Mouse (Mus musculus): ENCODE results near the gene Dcaf4.

Dcaf4 gene

DNA sequence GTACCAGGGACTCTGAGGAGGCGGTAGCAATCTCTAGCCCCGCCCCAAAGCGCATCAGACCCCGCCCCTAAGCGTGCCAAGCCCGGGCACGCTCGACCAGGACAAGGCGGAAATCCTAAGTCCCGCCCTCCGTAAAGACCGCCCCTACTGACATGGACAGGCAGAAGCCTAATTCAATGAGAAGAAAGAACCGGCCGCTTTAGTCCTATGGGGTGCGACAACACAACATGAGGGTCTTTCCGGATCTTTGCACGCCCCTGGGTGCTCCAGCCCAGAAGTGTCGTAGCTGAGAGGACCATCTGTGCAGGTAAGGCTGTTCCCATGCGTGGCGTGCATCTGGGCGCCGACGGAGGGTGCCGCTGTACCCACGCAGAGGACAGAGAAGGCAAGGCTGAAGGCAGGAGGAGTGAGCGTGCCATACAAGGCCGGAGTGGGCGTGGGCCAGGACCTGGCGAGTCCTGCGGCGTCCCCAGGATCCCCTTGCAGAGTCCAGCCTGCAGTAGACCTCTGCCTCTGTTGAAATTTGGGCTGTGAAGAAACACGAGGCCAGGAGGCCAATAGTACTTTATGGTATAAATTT is at the start of gene Dcaf4:
Gene Dcaf4 (plus strand): TSS at position 156 of the 580 bp plus-strand sequence.
- peak; percentile 97 for DNase-seq (ENCODE audit: low spot score)

DNA sequence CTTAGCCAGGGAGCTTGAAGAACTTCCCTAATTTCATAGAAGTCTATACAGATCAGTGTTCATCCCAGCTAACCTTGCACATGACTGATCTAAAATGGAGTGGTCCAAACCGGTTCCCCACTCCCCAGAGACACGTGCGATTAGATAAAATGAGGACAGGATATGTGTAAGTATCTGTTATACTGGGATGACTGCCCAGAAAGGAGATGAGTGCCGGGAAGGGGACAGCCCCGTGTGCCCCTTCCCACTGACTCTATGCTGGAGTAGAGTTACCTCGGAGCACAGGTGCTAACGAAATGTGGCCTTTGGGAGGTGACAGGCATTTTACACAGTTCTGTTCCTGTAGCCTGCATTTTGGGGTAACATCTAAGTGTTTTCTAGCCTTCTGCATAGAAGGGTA is 48.5 kb upstream of the Dcaf4 start:
- no peak for DNase-seq (ENCODE audit: low spot score)

DNA sequence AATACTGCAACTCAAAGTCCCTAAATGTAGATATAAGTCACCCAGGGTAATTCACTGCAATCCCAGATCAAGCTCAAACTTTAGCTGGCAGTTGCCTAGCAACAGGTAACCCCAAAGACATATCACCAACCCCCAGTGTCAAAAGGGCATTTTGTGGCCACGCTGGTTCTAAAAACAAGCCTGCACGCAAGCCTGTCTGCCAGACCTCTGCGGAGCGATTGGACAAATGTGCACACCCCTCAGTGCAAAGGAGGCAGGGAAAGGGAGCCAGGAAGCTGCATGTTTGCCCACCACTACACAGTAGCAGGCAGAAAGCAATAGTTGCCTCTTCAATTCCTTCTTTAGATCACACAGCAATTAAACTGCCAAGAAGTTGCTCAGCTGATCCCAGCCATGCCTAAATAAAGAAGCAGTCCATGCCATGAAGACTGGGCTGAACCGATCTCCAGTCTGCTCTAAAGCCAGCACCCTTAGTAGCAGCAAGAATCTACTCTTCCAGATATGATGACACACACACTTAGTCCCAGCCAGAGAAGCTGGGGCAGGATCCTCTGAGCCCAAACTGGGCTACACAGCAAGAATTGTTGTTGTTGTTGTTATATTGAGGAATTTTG is 46.2 kb upstream of the Dcaf4 start:
- no peak for DNase-seq (ENCODE audit: low spot score)

- no peak for DNase-seq (ENCODE audit: low spot score)
Measured at GRCm38 (mm10) chr12:83475419-83475818, 44.8 kb upstream of the Dcaf4 start.

GRCm38 (mm10) chr12:83476277-83476676 is 44.0 kb upstream of the Dcaf4 start:
- DNase-seq (ENCODE audit: low spot score) = no peak

DNA sequence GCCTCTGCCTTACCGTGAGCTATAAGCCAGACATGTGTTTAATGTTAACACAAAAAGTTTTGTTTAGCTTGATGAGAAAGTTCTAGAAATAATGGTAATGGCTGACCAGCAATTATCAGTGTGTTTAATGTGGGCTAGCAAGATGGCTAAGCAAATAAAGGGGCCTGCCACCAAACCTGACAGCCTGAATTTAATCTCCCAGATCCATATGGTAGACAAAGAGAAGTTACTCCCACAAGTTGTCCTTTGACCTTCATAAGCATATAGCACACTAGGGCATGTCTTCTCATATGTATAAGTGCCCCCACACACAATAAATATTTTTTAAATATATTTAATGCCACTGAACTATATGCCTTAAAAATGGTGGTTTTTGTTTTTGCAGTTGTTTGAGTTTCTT is 41.1 kb upstream of the Dcaf4 start:
- no peak for DNase-seq (ENCODE audit: low spot score)

DNA sequence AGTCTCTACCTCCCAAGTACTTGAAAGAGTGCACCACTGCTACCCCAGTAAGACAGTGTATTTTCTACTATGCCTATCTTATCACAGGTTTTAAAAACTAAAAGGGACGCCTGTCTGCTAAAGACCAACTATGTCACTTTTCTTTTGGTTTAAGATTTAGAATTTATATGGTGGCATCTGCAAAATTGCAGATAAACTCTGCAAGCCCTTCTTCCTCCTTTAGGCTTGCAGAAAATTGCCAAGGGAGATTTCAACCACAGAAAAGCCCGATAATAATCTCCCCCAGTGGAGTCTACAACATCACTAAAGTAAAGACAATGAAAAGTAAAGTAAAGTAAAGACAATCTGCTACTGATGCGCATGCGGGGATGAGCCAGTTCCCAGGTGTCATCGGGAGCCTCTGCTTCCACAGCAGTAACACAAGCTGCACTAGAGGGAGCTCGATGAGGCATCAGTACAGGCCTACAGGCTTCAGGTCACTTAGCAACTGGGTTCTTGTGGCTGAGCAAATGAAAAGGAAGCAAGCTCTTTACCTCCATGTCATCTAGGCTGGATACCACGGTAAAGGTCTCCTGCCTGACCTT is 40.4 kb upstream of the Dcaf4 start:
- no peak for DNase-seq (ENCODE audit: low spot score)

- no peak for DNase-seq (ENCODE audit: low spot score)
Measured at GRCm38 (mm10) chr12:83481439-83481838, 38.8 kb upstream of the Dcaf4 start.

DNA sequence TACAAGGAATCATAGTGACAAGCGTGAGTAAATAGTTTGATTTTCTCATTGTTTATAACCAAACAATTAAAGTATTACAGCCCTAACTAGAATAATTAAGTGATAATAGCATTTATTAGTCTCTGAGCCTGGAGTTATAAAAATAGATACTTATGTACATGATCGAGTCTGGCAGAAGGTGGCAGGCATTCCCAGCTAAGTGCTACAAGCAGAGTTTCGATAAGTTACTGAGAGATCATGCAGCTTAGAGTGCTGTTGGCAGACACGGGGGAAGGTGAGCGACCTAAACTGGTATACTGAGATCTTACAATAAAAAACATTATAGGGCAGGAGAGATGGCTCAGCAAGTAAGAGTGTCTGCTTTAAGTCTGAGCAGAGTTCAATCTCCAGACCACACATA is 36.6 kb upstream of the Dcaf4 start:
- no peak for DNase-seq (ENCODE audit: low spot score)

DNA sequence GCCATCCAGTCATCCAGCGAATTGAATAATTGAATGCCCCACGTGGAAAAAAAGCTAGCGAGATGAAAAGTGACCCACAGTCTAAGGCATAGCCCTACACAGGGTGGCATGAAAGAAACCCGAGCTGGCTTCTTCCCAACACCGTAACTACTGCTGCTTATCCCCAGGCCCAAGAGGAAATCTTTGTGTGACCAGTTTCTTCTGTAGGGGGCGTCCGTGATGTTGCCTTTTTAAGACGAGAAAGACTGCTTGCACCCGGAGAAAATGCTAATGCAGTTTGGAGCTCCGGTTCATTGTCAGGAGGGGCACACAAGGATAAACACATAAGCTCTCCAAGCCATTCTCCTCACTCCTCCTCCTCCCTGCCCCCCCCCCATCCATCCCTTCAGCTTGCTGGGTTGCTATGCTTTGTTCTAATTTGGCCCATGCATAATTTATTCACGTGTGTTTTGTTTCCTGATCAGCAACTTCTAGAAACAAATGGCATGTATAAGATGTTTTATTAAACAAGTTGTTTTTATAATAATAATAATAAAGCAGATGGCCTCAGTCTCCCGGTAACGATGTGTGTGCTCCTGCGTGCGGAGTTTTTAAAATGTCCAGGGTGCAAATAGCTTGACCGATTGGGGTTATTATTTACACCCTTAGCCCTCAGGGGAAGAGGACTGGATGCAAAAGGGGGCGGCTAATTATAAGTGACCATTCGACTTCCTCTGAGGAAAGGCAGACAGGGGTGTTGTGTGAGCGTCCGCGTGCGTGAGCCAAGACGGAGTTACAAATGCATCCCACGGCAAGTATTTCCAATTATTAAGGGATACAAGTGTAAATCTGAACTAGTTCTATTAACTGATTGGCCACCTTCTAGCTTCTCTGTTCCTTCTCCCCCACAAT is 35.2 kb upstream of the Dcaf4 start:
- DNase-seq (ENCODE audit: low spot score) = no peak

- DNase-seq (ENCODE audit: low spot score) = peak; percentile 12
Measured at GRCm38 (mm10) chr12:83485911-83486670, 34.2 kb upstream of the Dcaf4 start.

DNA sequence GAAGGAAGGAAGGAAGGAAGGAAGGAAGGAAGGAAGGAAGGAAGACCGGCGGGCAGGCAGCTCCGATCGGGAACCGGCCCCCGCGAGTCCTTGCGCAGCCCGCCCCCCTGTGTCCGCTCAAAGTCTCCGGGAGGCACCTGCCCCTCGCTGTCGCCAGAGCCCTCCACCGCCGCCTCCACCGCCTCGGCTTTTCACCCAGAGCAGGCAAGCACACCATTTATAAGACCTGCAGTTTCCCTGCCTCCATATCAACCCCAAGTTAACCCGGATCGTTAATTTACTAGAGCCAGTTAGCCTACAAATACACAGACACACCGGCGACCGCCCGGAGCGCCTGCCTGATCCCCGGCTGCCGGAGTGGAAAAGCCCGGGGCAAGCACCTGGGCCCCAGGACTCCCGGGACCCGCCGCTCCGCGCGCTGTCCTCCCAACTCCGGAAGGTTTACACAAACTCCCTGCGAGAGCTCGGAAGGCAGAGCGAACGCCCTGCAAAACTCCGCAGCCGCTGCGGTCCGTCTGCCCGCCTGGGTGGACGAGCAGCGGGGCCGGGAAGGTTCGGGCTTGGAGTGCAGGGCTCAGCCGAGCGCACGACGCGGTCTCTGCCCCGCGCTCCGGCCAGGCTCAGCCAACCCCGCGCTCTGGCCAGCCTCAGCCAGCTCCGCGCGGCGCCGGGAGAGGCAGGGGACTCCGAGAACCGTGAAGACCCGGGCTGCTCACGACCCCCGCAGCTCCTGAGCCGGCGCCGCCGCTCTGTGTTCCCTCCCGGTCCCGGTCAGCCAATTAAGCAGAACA is 33.4 kb upstream of the Dcaf4 start:
- peak; percentile 34 for DNase-seq (ENCODE audit: low spot score)

GRCm38 (mm10) chr12:83487476-83487991 is 32.7 kb upstream of the Dcaf4 start, which contains the start of gene Dpf3:
Dpf3 (minus strand) TSS chr12:83487716.
- DNase-seq (ENCODE audit: low spot score) = peak; percentile 99

DNA sequence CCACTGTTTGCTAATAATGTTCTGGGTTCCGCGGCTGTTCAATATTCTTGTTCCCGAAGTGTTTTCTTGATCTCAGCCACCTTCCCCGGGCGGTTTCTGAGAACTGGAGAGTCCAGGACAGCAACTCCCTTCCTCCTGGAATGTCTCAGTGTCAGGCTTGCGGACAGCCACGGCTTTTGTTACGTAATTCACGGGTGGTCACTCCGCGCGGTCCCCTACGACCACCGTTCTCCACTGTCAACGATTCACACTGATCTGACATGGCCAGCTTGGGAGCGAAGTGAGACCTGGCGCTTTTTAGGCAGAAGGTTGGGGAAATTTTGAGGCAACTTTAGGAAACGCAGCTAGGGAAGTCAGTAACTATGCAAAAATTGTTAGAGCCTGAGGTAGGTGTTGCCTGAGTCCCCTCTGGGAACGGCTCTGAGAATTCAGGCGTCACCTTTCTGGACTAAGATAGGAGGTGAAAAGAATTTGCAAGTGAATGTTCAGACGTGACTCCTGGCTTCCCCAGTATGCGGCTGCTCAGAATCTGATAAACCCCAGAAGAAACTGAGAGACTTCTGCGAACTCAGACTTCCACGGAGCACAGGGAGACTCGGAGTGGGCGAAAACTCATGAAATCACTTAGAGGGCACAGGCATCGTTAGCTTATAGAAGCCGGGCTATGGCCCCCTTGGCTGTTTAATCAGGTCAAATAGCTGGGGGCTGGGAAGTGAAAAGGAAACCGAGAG is 31.9 kb upstream of the Dcaf4 start:
- peak; percentile 10 for DNase-seq (ENCODE audit: low spot score)

- no peak for DNase-seq (ENCODE audit: low spot score)
Measured at GRCm38 (mm10) chr12:83489748-83490147, 30.5 kb upstream of the Dcaf4 start.

DNA sequence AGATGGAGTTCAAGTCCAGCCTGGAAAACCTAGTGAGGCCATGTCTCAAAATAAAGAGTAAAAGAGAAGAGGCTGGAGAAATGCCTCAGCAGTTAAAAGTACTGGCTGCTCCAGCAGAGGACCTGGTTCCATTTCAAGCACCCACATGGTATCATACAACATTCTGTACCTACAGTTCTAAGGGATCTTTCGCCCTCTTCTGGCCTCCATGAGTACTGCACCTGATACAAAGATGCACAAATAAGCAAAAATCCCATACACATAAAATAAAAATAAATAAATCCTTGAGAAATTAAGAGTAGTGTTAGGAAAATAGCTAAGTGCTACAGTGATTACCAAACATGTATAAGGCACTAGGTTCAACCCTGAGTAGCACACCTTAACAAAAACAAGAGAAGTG is 28.7 kb upstream of the Dcaf4 start:
- DNase-seq (ENCODE audit: low spot score) = no peak

GRCm38 (mm10) chr12:83492808-83493207 is 27.5 kb upstream of the Dcaf4 start:
- no peak for DNase-seq (ENCODE audit: low spot score)

- no peak for DNase-seq (ENCODE audit: low spot score)
Measured at GRCm38 (mm10) chr12:83494196-83494595, 26.1 kb upstream of the Dcaf4 start.

- no peak for DNase-seq (ENCODE audit: low spot score)
Measured at GRCm38 (mm10) chr12:83495248-83495960, 24.9 kb upstream of the Dcaf4 start.

DNA sequence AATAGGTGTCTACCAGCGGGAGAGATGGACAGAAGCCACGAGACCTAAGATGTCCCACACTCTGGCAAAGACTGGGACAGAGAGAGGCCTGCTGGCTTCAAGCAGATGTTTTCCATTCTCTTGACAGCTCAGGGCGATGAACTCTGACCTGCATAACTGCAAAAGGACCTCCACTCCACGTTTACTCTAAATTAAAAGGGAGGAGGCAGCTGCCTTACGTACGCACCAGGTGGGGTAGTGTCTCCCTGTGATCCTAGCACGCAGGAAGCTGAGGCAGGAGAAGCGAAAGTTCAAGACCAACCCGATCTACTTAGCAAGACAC is 24.3 kb upstream of the Dcaf4 start:
- DNase-seq (ENCODE audit: low spot score) = no peak
